Mouse (Mus musculus) kidney, adult 8-10 months (tissue): ENCODE measurements around the gene Dennd2d.

ENCODE experiments used
- DNase-seq, 2 experiments: peaks; one replicate each; pipeline ENCODE4 v3.0.0; 2022

Dennd2d gene

GRCm38 (mm10) chr3:106482281-106483081, at the start of gene Dennd2d:
TSS of gene Dennd2d (plus strand) at chr3:106482405.
- peak; percentile 48 to 62 for DNase-seq

- DNase-seq, result peak; percentile 14 to 46
Observed at GRCm38 (mm10) chr3:106448571-106448970, 33.6 kb upstream of the Dennd2d start.

GRCm38 (mm10) chr3:106448995-106449394, 33.2 kb upstream of the Dennd2d start:
- no peak for DNase-seq

GRCm38 (mm10) chr3:106449567-106449966, 32.6 kb upstream of the Dennd2d start:
- DNase-seq, result no peak

GRCm38 (mm10) chr3:106452616-106453015, 29.6 kb upstream of the Dennd2d start:
- DNase-seq, result no peak

GRCm38 (mm10) chr3:106457298-106457869, 24.8 kb upstream of the Dennd2d start:
- DNase-seq, result no peak

GRCm38 (mm10) chr3:106462059-106462470, 20.1 kb upstream of the Dennd2d start:
- no peak for DNase-seq

- no peak for DNase-seq
Observed at GRCm38 (mm10) chr3:106462493-106462892, 19.7 kb upstream of the Dennd2d start.

GRCm38 (mm10) chr3:106464750-106465149, 17.5 kb upstream of the Dennd2d start:
- no peak for DNase-seq

- no peak for DNase-seq
Observed at GRCm38 (mm10) chr3:106474210-106474609, 8.0 kb upstream of the Dennd2d start.

GRCm38 (mm10) chr3:106476863-106477262, 5.3 kb upstream of the Dennd2d start:
- DNase-seq, result no peak

GRCm38 (mm10) chr3:106483297-106483696, 1.1 kb downstream of the Dennd2d start:
- no peak for DNase-seq

GRCm38 (mm10) chr3:106483796-106484405, 1.7 kb downstream of the Dennd2d start:
- DNase-seq, result no peak

GRCm38 (mm10) chr3:106484861-106485260, 2.7 kb downstream of the Dennd2d start:
- DNase-seq, result no peak

- DNase-seq, result no peak
Observed at GRCm38 (mm10) chr3:106485810-106486209, 3.6 kb downstream of the Dennd2d start.

- no peak for DNase-seq
Observed at GRCm38 (mm10) chr3:106487551-106487950, 5.3 kb downstream of the Dennd2d start.

GRCm38 (mm10) chr3:106490239-106490638, 8.0 kb downstream of the Dennd2d start:
- no peak for DNase-seq

GRCm38 (mm10) chr3:106492723-106493122, 10.5 kb downstream of the Dennd2d start:
- DNase-seq, result no peak

- no peak for DNase-seq
Observed at GRCm38 (mm10) chr3:106493202-106493601, 11.0 kb downstream of the Dennd2d start.

- no peak for DNase-seq
Observed at GRCm38 (mm10) chr3:106493882-106494281, 11.7 kb downstream of the Dennd2d start.

- DNase-seq, result no peak
Observed at GRCm38 (mm10) chr3:106494417-106494950, 12.3 kb downstream of the Dennd2d start.

- DNase-seq, result no peak
Observed at GRCm38 (mm10) chr3:106495346-106496044, 13.3 kb downstream of the Dennd2d start.
